Mouse (Mus musculus) common myeloid progenitor, adult 5-6 weeks (primary cell): Measurements from ENCODE around the gene Tubgcp6. TPM values are rescaled to one million over a fixed set of nuclear protein-coding genes. Genes with fewer than 3 reads are reported as not detected.

ENCODE experiments used
- ATAC-seq: replicated peaks from 2 replicates; pipeline ENCODE4 v1.8.0; 2016; ENCODE audit warnings: low read depth, mild to moderate bottlenecking, moderate TSS enrichment, inconsistent platforms; ENCODE audit not compliant: poor library complexity, severe bottlenecking
- total RNA-seq: library from RNA; stranded (forward); fragments of 200-1000, 187-1606 nt; gene quantifications from 2 replicates; pipeline ENCODE4 v1.2.3, GENCODE M21; 2017

The Tubgcp6 gene
- 14.6 and 21.7 TPM in 2 replicates for total RNA-seq

- peak; percentile 96 for ATAC-seq
Measured at GRCm38 (mm10) chr15:89122649-89123366, at the start of gene Tubgcp6. Gene Tubgcp6 (minus strand): TSS chr15:89123112.

GRCm38 (mm10) chr15:89172276-89172935 lies 49.5 kb upstream of the Tubgcp6 start:
- ATAC-seq = peak; percentile 60

GRCm38 (mm10) chr15:89171526-89172051 lies 48.7 kb upstream of the Tubgcp6 start:
- ATAC-seq = peak; percentile 14; the same call in 1 of the 2 replicates

- no peak for ATAC-seq
Measured at GRCm38 (mm10) chr15:89170102-89170501, 47.2 kb upstream of the Tubgcp6 start.

GRCm38 (mm10) chr15:89169431-89169830 lies 46.5 kb upstream of the Tubgcp6 start:
- ATAC-seq = no peak

GRCm38 (mm10) chr15:89168922-89169321 lies 46.0 kb upstream of the Tubgcp6 start:
- ATAC-seq = no peak

GRCm38 (mm10) chr15:89165478-89165877 lies 42.6 kb upstream of the Tubgcp6 start:
- no peak for ATAC-seq

GRCm38 (mm10) chr15:89161397-89161796 lies 38.5 kb upstream of the Tubgcp6 start:
- no peak for ATAC-seq

GRCm38 (mm10) chr15:89158516-89158915 lies 35.6 kb upstream of the Tubgcp6 start:
- ATAC-seq = no peak

- peak; percentile 95 for ATAC-seq
Measured at GRCm38 (mm10) chr15:89157954-89158353, 35.0 kb upstream of the Tubgcp6 start.

- no peak for ATAC-seq
Measured at GRCm38 (mm10) chr15:89152312-89152711, 29.4 kb upstream of the Tubgcp6 start.

- ATAC-seq = peak; percentile 62
Measured at GRCm38 (mm10) chr15:89150041-89150390, 27.1 kb upstream of the Tubgcp6 start.

- ATAC-seq = peak; percentile 52
Measured at GRCm38 (mm10) chr15:89149271-89150040, 26.5 kb upstream of the Tubgcp6 start, which contains the start of gene Mapk11. Gene Mapk11 (minus strand): TSS chr15:89149628.

GRCm38 (mm10) chr15:89148496-89149270 lies 25.8 kb upstream of the Tubgcp6 start:
- ATAC-seq = no peak

GRCm38 (mm10) chr15:89147895-89148294 lies 25.0 kb upstream of the Tubgcp6 start:
- no peak for ATAC-seq

GRCm38 (mm10) chr15:89147456-89147855 lies 24.5 kb upstream of the Tubgcp6 start:
- no peak for ATAC-seq

GRCm38 (mm10) chr15:89147024-89147423 lies 24.1 kb upstream of the Tubgcp6 start:
- peak; percentile 16 for ATAC-seq

- 0 out of 2 replicates have a peak, but pooled peaks have one; percentile 6 for ATAC-seq
Measured at GRCm38 (mm10) chr15:89146537-89146936, 23.6 kb upstream of the Tubgcp6 start.

GRCm38 (mm10) chr15:89145813-89146350 lies 23.0 kb upstream of the Tubgcp6 start:
- ATAC-seq = no peak
